Mouse (Mus musculus): Measurements from ENCODE around the gene Slc37a1. TPM values are rescaled to one million over a fixed set of nuclear protein-coding genes. Genes with fewer than 3 reads are reported as not detected.

The Slc37a1 gene
- polyA plus RNA-seq, 1 experiment, result 54.3 TPM

DNA sequence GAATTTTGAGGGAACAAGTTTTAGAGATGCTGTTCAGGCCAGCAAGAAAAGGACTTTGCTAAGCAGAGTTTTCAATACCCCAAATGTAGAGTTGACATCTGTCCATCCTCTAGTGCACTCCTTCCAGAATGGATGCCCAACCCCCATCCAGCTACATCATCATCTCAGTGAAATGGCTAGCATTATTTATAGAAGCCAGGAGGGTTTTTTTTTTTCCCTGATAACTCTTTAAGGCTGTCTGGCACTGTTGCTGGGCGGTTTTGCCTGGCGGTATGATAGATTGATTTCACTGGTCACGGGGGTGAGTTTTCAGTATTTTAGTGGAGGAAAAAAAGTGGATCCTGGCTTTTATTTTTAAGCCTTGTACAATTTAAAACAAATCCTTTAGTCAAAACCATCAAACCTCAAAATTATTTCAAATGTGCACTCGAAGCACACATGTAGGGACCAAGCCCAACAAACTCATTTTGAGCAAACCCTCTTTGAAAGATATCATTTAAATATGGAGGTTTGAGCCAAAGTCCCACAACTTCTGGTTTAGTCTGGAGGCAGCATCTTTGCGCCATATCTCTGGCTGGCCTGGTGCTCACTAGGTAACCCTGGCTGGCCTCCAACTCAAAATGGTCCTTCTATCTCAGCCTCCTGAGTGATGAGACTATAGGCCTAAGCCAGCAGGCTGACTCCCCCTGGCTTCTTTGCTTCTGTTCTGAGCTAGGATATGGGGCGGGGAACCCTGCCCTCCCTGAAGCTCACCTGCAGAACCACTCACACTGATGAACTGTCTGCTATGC is 12.0 kb downstream of the Slc37a1 start:
- Histone ChIP-seq H3K4me1 (ENCODE audit: control insufficient read depth, insufficient read depth, low read length) (peaks cover 10% of the 10 kb centered on the region), H3K4me3 (replicated peaks; ENCODE audit: extremely low read depth, low read depth, low read length) (no peak overlapping the region)
- WGBS, result 87% methylated on average over 6 of the region's 6 CpGs
- no peak for DNase-seq
- TF ChIP-seq CTCF (IDR thresholded peaks at IDR 0.05; ENCODE audit: insufficient read depth, low read length), result no peak

DNA sequence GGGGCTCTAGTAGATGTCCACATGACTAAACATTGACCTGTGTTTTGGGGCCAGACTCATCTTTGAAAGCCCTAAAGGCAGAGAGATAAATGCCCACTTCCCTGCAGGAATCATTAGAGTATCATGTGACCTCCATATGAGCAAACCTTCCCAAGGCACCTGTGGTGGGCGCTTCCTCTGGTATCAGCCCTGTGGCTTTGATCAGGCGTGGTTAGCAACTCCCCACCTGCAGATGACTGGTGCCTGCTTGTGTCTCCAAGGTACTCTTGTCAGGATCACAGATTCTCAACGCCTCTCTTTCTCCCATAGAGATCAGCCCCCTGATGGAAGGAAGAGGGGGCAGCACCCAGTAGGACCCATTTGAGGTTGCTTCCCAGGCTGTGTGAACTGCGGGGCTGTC is 13.4 kb downstream of the Slc37a1 start:
- WGBS, result 90% methylated on average over 4 of the region's 4 CpGs
- H3K4me3 ChIP-seq (replicated peaks; ENCODE audit: extremely low read depth, low read depth, low read length), result no peak overlapping the region
- no peak for TF ChIP-seq POLR2A (IDR thresholded peaks at IDR 0.05; ENCODE audit: borderline replicate concordance, extremely low read depth, low read depth, low read length)
- no peak for TF ChIP-seq CTCF (IDR thresholded peaks at IDR 0.05; ENCODE audit: insufficient read depth, low read length)
- DNase-seq, result no peak
- H3K4me1 ChIP-seq (ENCODE audit: control insufficient read depth, insufficient read depth, low read length), result peaks cover 14% of the 10 kb centered on the region

DNA sequence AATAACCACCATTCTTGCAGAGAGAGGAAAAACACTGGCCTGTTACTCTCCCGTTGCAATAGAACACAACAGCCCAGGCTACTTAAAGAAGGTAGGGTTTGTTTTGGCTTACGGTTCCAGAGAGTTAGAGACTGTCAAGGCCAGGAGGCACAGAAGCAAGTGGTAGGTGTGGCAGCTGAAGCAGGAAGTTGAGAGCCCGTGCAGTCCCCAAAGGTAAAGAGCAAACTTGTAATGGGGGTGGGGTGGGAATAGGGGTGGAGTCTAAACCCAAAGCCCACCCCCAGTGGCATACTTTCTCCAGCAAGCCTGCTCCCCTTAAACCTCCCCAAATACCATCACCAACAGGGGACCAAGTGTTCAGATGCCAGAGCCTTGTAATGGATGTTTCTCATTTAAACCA is 14.1 kb downstream of the Slc37a1 start:
- H3K4me3 ChIP-seq (replicated peaks; ENCODE audit: extremely low read depth, low read depth, low read length), result no peak overlapping the region
- peaks cover 15% of the 10 kb centered on the region for H3K4me1 ChIP-seq (ENCODE audit: control insufficient read depth, insufficient read depth, low read length)
- no peak for TF ChIP-seq CTCF (IDR thresholded peaks at IDR 0.05; ENCODE audit: insufficient read depth, low read length)
- no peak for TF ChIP-seq POLR2A (IDR thresholded peaks at IDR 0.05; ENCODE audit: borderline replicate concordance, extremely low read depth, low read depth, low read length)
- WGBS, result 49% methylated on average over 3 of the region's 3 CpGs
- no peak for DNase-seq

DNA sequence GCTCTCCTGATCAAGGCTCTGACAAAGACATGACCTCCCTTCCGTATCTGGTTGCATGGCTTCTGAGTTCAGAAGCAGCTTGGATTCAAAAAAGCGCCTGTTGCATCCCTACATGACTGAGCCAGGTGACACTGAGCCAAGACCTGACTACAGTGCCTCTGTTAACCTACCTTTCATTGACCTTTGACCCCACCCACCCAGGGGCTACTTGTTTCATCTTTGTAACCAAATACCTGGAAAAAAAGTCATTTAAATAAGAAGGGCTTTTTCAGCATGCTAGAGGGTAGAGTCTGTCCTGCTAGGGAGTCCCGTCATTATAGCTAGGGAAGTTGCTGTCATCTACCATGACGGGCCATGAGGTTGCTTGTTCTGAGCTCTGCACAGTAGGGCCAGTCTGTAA is 16.8 kb downstream of the Slc37a1 start:
- H3K4me3 ChIP-seq (replicated peaks; ENCODE audit: extremely low read depth, low read depth, low read length), result no peak overlapping the region
- TF ChIP-seq POLR2A (IDR thresholded peaks at IDR 0.05; ENCODE audit: borderline replicate concordance, extremely low read depth, low read depth, low read length) (no peak), CTCF (IDR thresholded peaks at IDR 0.05; ENCODE audit: insufficient read depth, low read length) (no peak)
- 93% methylated on average over 4 of the region's 4 CpGs for WGBS
- H3K4me1 ChIP-seq (ENCODE audit: control insufficient read depth, insufficient read depth, low read length), result peaks cover 7% of the 10 kb centered on the region
- no peak for DNase-seq

DNA sequence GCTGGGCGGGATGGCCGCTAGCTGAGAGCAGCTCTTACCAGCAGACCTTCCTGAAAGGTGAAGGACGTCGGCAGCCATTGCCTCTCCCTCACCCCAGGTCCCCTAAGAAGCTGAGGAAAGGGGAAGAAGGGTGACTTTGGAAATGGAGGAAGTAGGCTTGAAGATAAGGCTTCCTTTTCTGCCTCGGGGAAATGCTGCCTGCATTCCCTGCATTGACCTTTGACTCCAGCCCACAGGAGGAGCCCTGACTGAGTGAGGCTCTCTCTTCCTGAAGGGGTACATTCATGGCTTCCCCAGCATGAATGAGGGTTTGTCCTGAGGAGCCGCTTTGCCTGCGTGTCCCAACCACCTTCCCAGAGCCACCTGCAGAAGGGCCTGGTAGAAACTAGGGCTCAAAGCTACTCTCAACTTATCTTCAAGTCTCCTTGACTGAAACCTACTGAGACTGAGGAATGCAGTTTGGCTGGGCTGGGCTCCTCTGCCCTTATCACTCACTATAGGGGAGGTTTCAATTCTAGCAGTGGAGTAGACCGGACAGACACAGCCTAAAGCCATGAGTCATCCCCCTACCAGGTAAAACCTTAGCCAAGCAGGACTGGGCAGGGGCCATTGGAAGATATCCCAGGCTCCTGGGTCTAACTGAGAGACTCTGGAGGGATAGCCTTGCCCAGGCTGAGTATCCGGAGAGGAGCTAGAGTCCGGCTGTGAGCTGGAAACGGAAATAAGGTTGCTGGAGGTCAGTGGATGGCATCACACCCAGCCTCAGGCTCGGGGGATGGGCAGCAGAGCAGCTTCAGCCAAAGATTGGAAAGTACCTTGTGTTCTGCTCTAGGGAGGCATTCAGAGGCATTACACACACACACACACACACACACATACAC is 18.5 kb downstream of the Slc37a1 start:
- Histone ChIP-seq H3K4me1 (ENCODE audit: control insufficient read depth, insufficient read depth, low read length) (peaks cover 7% of the 10 kb centered on the region), H3K4me3 (replicated peaks; ENCODE audit: extremely low read depth, low read depth, low read length) (no peak overlapping the region)
- TF ChIP-seq POLR2A (IDR thresholded peaks at IDR 0.05; ENCODE audit: borderline replicate concordance, extremely low read depth, low read depth, low read length) (no peak), CTCF (IDR thresholded peaks at IDR 0.05; ENCODE audit: insufficient read depth, low read length) (no peak)
- 35% methylated on average over 12 of the region's 12 CpGs for WGBS
- DNase-seq, result peak; percentile 71

DNA sequence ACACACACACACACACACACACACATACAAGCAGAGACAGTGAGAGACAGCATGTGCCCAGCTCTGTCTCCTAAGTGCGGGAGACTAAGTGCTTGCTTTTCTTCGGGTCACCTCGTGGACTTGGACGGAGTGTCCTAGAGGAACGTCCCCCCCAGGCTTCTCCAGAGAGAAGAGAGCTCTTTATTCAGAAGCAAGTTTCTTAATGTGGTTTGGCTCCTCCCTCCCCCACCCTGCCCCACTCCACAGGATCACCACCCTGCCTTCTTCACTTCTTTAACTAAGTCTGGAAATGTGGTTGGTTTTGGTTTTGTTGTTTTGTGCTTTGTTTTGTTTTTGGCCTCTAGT is 19.2 kb downstream of the Slc37a1 start:
- 34% methylated on average over 5 of the region's 5 CpGs for WGBS
- no peak for DNase-seq
- no peak overlapping the region for H3K4me3 ChIP-seq (replicated peaks; ENCODE audit: extremely low read depth, low read depth, low read length)
- peaks cover 7% of the 10 kb centered on the region for H3K4me1 ChIP-seq (ENCODE audit: control insufficient read depth, insufficient read depth, low read length)
- TF ChIP-seq POLR2A (IDR thresholded peaks at IDR 0.05; ENCODE audit: borderline replicate concordance, extremely low read depth, low read depth, low read length) (no peak), CTCF (IDR thresholded peaks at IDR 0.05; ENCODE audit: insufficient read depth, low read length) (no peak)

DNA sequence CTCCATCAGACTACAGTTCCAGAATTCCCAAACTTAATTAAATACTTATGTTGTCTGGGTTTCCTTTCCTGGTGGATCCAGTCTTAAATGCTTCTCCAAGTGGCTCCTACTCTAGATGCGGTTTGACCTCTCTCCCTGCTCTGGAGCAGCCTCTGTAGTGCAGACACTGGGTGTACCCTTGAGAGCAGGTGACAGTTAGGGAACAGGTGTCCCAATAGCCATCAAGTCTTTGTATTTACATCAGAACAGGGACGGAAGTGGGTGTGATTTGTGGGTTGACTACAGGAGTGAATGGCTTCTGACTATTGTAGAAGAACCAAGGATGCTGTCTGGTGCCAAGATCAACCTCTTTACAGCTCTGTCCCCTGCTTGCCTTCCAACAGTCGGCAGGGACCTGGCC is 21.2 kb downstream of the Slc37a1 start:
- no peak for TF ChIP-seq POLR2A (IDR thresholded peaks at IDR 0.05; ENCODE audit: borderline replicate concordance, extremely low read depth, low read depth, low read length)
- no peak for TF ChIP-seq CTCF (IDR thresholded peaks at IDR 0.05; ENCODE audit: insufficient read depth, low read length)
- 68% methylated on average over 3 of the region's 3 CpGs for WGBS
- no peak for DNase-seq
- Histone ChIP-seq H3K4me3 (replicated peaks; ENCODE audit: extremely low read depth, low read depth, low read length) (no peak overlapping the region), H3K4me1 (ENCODE audit: control insufficient read depth, insufficient read depth, low read length) (peaks cover 7% of the 10 kb centered on the region)

DNA sequence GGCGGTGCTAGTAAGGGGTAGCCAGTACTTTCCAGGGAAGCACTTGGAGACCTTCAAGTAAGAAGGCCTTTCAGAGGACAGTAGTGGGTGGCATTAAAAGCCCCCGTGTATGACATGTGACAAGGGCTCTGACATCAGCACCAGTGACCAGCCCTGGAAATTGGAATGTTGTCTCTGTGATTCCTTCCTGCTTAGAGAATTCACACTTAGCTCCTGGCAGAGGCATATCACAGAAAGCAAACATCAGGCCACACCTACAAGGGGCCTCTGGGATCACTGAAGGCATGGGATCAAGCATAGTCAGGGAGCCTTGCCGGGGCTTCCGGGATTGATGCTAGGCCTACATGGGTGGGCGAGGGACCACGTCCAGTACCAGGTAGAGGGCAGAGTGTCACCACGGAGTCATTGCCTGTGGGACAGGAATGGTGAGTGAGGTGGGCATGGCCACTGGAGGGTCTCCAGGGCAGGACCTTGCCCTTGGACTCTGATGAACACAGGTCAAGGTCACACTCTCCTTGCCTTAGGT is 21.8 kb downstream of the Slc37a1 start:
- WGBS, result 78% methylated on average over 7 of the region's 7 CpGs
- H3K4me1 ChIP-seq (ENCODE audit: control insufficient read depth, insufficient read depth, low read length), result peaks cover 7% of the 10 kb centered on the region
- H3K4me3 ChIP-seq (replicated peaks; ENCODE audit: extremely low read depth, low read depth, low read length), result no peak overlapping the region
- DNase-seq, result no peak
- TF ChIP-seq CTCF (IDR thresholded peaks at IDR 0.05; ENCODE audit: insufficient read depth, low read length) (no peak), POLR2A (IDR thresholded peaks at IDR 0.05; ENCODE audit: borderline replicate concordance, extremely low read depth, low read depth, low read length) (no peak)

DNA sequence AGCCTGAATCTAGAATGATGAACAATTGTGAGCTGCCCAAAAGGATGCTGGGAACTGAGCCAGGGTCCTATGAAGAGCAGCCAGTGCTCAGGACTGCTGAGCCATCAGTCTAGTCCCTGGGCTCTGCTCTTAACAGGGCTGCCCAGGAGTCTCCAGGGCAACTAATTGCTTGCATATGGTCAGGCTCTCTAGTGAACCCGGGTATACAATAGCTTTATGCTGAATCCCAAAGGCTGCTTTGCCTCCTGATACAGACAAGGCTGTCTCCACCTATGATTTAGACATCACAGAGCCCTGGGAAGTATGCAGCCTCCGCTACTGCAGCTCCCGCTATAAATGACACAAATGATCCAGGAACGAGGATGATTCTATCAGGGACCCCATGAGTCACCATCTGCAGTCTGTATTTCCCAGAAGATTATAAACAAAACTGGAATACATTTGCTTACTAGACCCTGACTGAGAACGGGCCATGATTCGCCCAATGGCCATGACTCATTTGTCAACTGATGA is 22.7 kb downstream of the Slc37a1 start:
- no peak for TF ChIP-seq POLR2A (IDR thresholded peaks at IDR 0.05; ENCODE audit: borderline replicate concordance, extremely low read depth, low read depth, low read length)
- TF ChIP-seq CTCF (IDR thresholded peaks at IDR 0.05; ENCODE audit: insufficient read depth, low read length), result no peak
- no peak overlapping the region for H3K4me3 ChIP-seq (replicated peaks; ENCODE audit: extremely low read depth, low read depth, low read length)
- H3K4me1 ChIP-seq (ENCODE audit: control insufficient read depth, insufficient read depth, low read length), result peaks cover 7% of the 10 kb centered on the region
- no peak for DNase-seq
- 54% methylated on average over 6 of the region's 6 CpGs for WGBS

All from lung, adult 2 months (tissue).